ENCODE assay signal across 9 mouse cellular contexts in genomic region chr17:45566360-45567161, GRCm38 (mm10). TPM values are rescaled to one million over a fixed set of nuclear protein-coding genes. Genes with fewer than 3 reads are reported as not detected.
DNase-seq lines count a peak whose midpoint lies in the region; ATAC-seq lines count a peak whose summit lies in the region.
"Had no signal": no experiment of that assay in that cellular context is flagged by ENCODE, and none has a peak within 500 bp of the region (broad histone marks: within the 10 kb centered on the region; RNA-seq: fewer than 3 reads in every experiment).

No protein-coding gene starts in this region.

- no peak overlapping the region for H3K4me3 ChIP-seq in forebrain, embryonic 13.5 days
- no peak overlapping the region for H3K4me3 ChIP-seq in forebrain, embryonic 11.5 days (ENCODE audit: low read depth, low read length)
- no peak overlapping the region for H3K4me3 ChIP-seq in neural tube, embryonic 15.5 days (replicated peaks)
- H3K4me3 ChIP-seq in limb, embryonic 10.5 days: peak overlapping the region; percentile 18; the same call in 1 of the 2 replicates
- no peak overlapping the region for H3K4me3 ChIP-seq in stomach, embryonic 16.5 days (replicated peaks; ENCODE audit: low read length)

- no peaks in the 10 kb centered on the region for H3K27me3 ChIP-seq in forebrain, embryonic 13.5 days
- no peaks in the 10 kb centered on the region for H3K27me3 ChIP-seq in forebrain, embryonic 11.5 days (ENCODE audit: control insufficient read depth, insufficient read depth, low read length)
- H3K27me3 ChIP-seq in neural tube, embryonic 15.5 days (replicated peaks): no peaks in the 10 kb centered on the region
- no peaks in the 10 kb centered on the region for H3K27me3 ChIP-seq in limb, embryonic 10.5 days (ENCODE audit: low read depth, poor library complexity, severe bottlenecking)
- H3K27me3 ChIP-seq in stomach, embryonic 16.5 days (ENCODE audit: control insufficient read depth, insufficient read depth, low read length): no peaks in the 10 kb centered on the region

- H3K4me2 ChIP-seq in forebrain, embryonic 13.5 days: 0 out of 2 replicates have a peak overlapping the region, but pooled peaks have one; percentile 1
- H3K4me2 ChIP-seq in forebrain, embryonic 11.5 days (ENCODE audit: low read depth, low read length, severe bottlenecking): no peak overlapping the region
- no peak overlapping the region for H3K4me2 ChIP-seq in neural tube, embryonic 15.5 days
- no peak overlapping the region for H3K4me2 ChIP-seq in stomach, embryonic 16.5 days (ENCODE audit: low read depth, low read length)

- H3K27ac ChIP-seq in forebrain, embryonic 13.5 days: peak overlapping the region; percentile 61; the same call in 1 of the 2 replicates
- no peak overlapping the region for H3K27ac ChIP-seq in forebrain, embryonic 11.5 days (ENCODE audit: low read depth, low read length)
- no peak overlapping the region; the same call in 1 of the 2 replicates for H3K27ac ChIP-seq in neural tube, embryonic 15.5 days (replicated peaks)
- no peak overlapping the region for H3K27ac ChIP-seq in limb, embryonic 10.5 days
- H3K27ac ChIP-seq in stomach, embryonic 16.5 days (ENCODE audit: low read length): peak overlapping the region; percentile 4; the same call in 1 of the 2 replicates

- H3K9ac ChIP-seq in forebrain, embryonic 13.5 days: 0 out of 2 replicates have a peak overlapping the region, but pooled peaks have one; percentile 8
- no peak overlapping the region for H3K9ac ChIP-seq in forebrain, embryonic 11.5 days (ENCODE audit: low read length)
- H3K9ac ChIP-seq in neural tube, embryonic 15.5 days (replicated peaks): no peak overlapping the region
- H3K9ac ChIP-seq in stomach, embryonic 16.5 days (ENCODE audit: low read length): no peak overlapping the region

- DNase-seq in forebrain, embryonic 11.5 days (ENCODE audit: low spot score): no peak
- DNase-seq in neural tube, embryonic 10.5 days (ENCODE audit: extremely low spot score, low spot score): peak; percentile 49
- DNase-seq in limb, embryonic 10.5 days (ENCODE audit: low spot score): no peak
- no peak for DNase-seq in gastrocnemius, postnatal 25 days
- DNase-seq in left cerebral cortex, adult 8-10 months (ENCODE audit: low spot score in 2 of 2): no peak
- DNase-seq: layer of hippocampus, postnatal 36 days had no signal

- H3K36me3 ChIP-seq in forebrain, embryonic 13.5 days (ENCODE audit: poor library complexity, severe bottlenecking): peaks cover 61% of the 10 kb centered on the region
- H3K36me3 ChIP-seq in forebrain, embryonic 11.5 days (ENCODE audit: control insufficient read depth, insufficient read depth, low read length): peaks cover 44% of the 10 kb centered on the region
- H3K36me3 ChIP-seq in neural tube, embryonic 15.5 days: peaks cover 62% of the 10 kb centered on the region
- peaks cover 66% of the 10 kb centered on the region for H3K36me3 ChIP-seq in limb, embryonic 10.5 days
- H3K36me3 ChIP-seq in stomach, embryonic 16.5 days (ENCODE audit: control insufficient read depth, insufficient read depth, low read length): peaks cover 44% of the 10 kb centered on the region

- H3K4me1 ChIP-seq in forebrain, embryonic 13.5 days: peaks cover 63% of the 10 kb centered on the region
- H3K4me1 ChIP-seq in forebrain, embryonic 11.5 days (replicated peaks; ENCODE audit: control insufficient read depth, insufficient read depth, low read length): peaks cover 10% of the 10 kb centered on the region; the same call in 1 of the 2 replicates
- H3K4me1 ChIP-seq in neural tube, embryonic 15.5 days: peaks cover 68% of the 10 kb centered on the region
- peaks cover 33% of the 10 kb centered on the region for H3K4me1 ChIP-seq in limb, embryonic 10.5 days
- peaks cover 23% of the 10 kb centered on the region for H3K4me1 ChIP-seq in stomach, embryonic 16.5 days (ENCODE audit: control insufficient read depth, insufficient read depth, low read length)

- no peaks in the 10 kb centered on the region for H3K9me3 ChIP-seq in forebrain, embryonic 13.5 days (replicated peaks)
- no peaks in the 10 kb centered on the region for H3K9me3 ChIP-seq in forebrain, embryonic 11.5 days (ENCODE audit: control insufficient read depth, low read length)
- H3K9me3 ChIP-seq in neural tube, embryonic 15.5 days (replicated peaks): no peaks in the 10 kb centered on the region
- no peaks in the 10 kb centered on the region for H3K9me3 ChIP-seq in limb, embryonic 10.5 days (replicated peaks)
- H3K9me3 ChIP-seq in stomach, embryonic 16.5 days (replicated peaks; ENCODE audit: control insufficient read depth, low read length): no peaks in the 10 kb centered on the region

- 68% methylated on average over 18 of the region's 18 CpGs for WGBS in forebrain, embryonic 13.5 days
- WGBS in forebrain, embryonic 11.5 days: 74% methylated on average over 18 of the region's 18 CpGs
- 67% methylated on average over 18 of the region's 18 CpGs for WGBS in neural tube, embryonic 15.5 days
- 74% methylated on average over 18 of the region's 18 CpGs for WGBS in limb, embryonic 10.5 days
- 58% methylated on average over 18 of the region's 18 CpGs for WGBS in stomach, embryonic 16.5 days

- no peak for ATAC-seq in forebrain, embryonic 13.5 days
- no peak for ATAC-seq in forebrain, embryonic 11.5 days (replicated peaks; ENCODE audit: low FRiP score)
- ATAC-seq in neural tube, embryonic 15.5 days (ENCODE audit: low FRiP score): no peak
- no peak for ATAC-seq in stomach, embryonic 16.5 days (ENCODE audit: insufficient read depth, low FRiP score)

RNA-seq across cellular contexts. Expression of gene Slc35b2, which starts 2.9 kb away (rescaled TPM):
- polyA plus RNA-seq in forebrain, embryonic 13.5 days (2015; fragmentation: Nextera tagmentation; extraction: Ambion mirVana): 89.1 and 107 TPM in 2 replicates
- polyA plus RNA-seq in forebrain, embryonic 11.5 days (2014; fragmentation: Nextera tagmentation; extraction: Ambion mirVana): 103 and 105 TPM in 2 replicates
- polyA plus RNA-seq in neural tube, embryonic 15.5 days (2015; fragmentation: Nextera tagmentation; extraction: Ambion mirVana): 86.3 and 99.5 TPM in 2 replicates
- polyA plus RNA-seq in limb, embryonic 10.5 days (2016; fragmentation: Nextera tagmentation; extraction: Ambion mirVana): 102 and 105 TPM in 2 replicates
- 115 and 117 TPM in 2 replicates for polyA plus RNA-seq in stomach, embryonic 16.5 days (2015; fragmentation: Nextera tagmentation; extraction: Ambion mirVana)
- 10 to 100 TPM; 17.5 to 21.5 TPM for total RNA-seq in gastrocnemius, postnatal 25 days (2021)
- total RNA-seq in left cerebral cortex, adult 8-10 months (2022): 10 to 100 TPM; 26.8 to 33.4 (median 29.4) TPM

RNA-seq across cellular contexts. Expression of gene Hsp90ab1, which starts 6.5 kb away (rescaled TPM):
- polyA plus RNA-seq in forebrain, embryonic 13.5 days (2015; fragmentation: Nextera tagmentation; extraction: Ambion mirVana): 1,763 and 1,849 TPM in 2 replicates
- 1,787 and 1,872 TPM in 2 replicates for polyA plus RNA-seq in forebrain, embryonic 11.5 days (2014; fragmentation: Nextera tagmentation; extraction: Ambion mirVana)
- 1,466 and 1,575 TPM in 2 replicates for polyA plus RNA-seq in neural tube, embryonic 15.5 days (2015; fragmentation: Nextera tagmentation; extraction: Ambion mirVana)
- polyA plus RNA-seq in limb, embryonic 10.5 days (2016; fragmentation: Nextera tagmentation; extraction: Ambion mirVana): 2,007 and 2,405 TPM in 2 replicates
- polyA plus RNA-seq in stomach, embryonic 16.5 days (2015; fragmentation: Nextera tagmentation; extraction: Ambion mirVana): 1,400 and 1,468 TPM in 2 replicates
- 100 to 1,000 TPM; 839 to 859 TPM for total RNA-seq in gastrocnemius, postnatal 25 days (2021)
- 1,000 to 10,000 TPM; 1,476 to 1,616 (median 1,547) TPM for total RNA-seq in left cerebral cortex, adult 8-10 months (2022)

RNA-seq across cellular contexts. Expression of gene Nfkbie, which starts 11.1 kb away (rescaled TPM):
- polyA plus RNA-seq in forebrain, embryonic 13.5 days (2015; fragmentation: Nextera tagmentation; extraction: Ambion mirVana): 5.1 TPM in 2 replicates
- polyA plus RNA-seq in forebrain, embryonic 11.5 days (2014; fragmentation: Nextera tagmentation; extraction: Ambion mirVana): 5.9 and 6.0 TPM in 2 replicates
- 4.8 and 10.1 TPM in 2 replicates for polyA plus RNA-seq in neural tube, embryonic 15.5 days (2015; fragmentation: Nextera tagmentation; extraction: Ambion mirVana)
- 5.1 and 5.2 TPM in 2 replicates for polyA plus RNA-seq in limb, embryonic 10.5 days (2016; fragmentation: Nextera tagmentation; extraction: Ambion mirVana)
- polyA plus RNA-seq in stomach, embryonic 16.5 days (2015; fragmentation: Nextera tagmentation; extraction: Ambion mirVana): 4.2 and 4.4 TPM in 2 replicates
- under 1 TPM; 0.48 to 0.69 TPM for total RNA-seq in gastrocnemius, postnatal 25 days (2021)
- 1 to 10 TPM; 2.1 to 3.2 (median 2.5) TPM for total RNA-seq in left cerebral cortex, adult 8-10 months (2022)

RNA-seq across cellular contexts. Expression of gene Tmem151b, which starts 17.1 kb away (rescaled TPM):
- 23.1 and 26.2 TPM in 2 replicates for polyA plus RNA-seq in forebrain, embryonic 13.5 days (2015; fragmentation: Nextera tagmentation; extraction: Ambion mirVana)
- 8.2 and 9.1 TPM in 2 replicates for polyA plus RNA-seq in forebrain, embryonic 11.5 days (2014; fragmentation: Nextera tagmentation; extraction: Ambion mirVana)
- polyA plus RNA-seq in neural tube, embryonic 15.5 days (2015; fragmentation: Nextera tagmentation; extraction: Ambion mirVana): 21.2 and 25.6 TPM in 2 replicates
- 4.1 and 6.8 TPM in 2 replicates for polyA plus RNA-seq in limb, embryonic 10.5 days (2016; fragmentation: Nextera tagmentation; extraction: Ambion mirVana)
- 2.1 and 2.2 TPM in 2 replicates for polyA plus RNA-seq in stomach, embryonic 16.5 days (2015; fragmentation: Nextera tagmentation; extraction: Ambion mirVana)
- not detected for total RNA-seq in gastrocnemius, postnatal 25 days (2021)
- total RNA-seq in left cerebral cortex, adult 8-10 months (2022): 100 to 1,000 TPM in 3 of 4 experiments, 10 to 100 TPM in 1; 97.9 to 110 (median 100) TPM

RNA-seq across cellular contexts. Expression of gene Slc29a1, which starts 32.8 kb away (rescaled TPM):
- polyA plus RNA-seq in forebrain, embryonic 13.5 days (2015; fragmentation: Nextera tagmentation; extraction: Ambion mirVana): 47.2 and 51.9 TPM in 2 replicates
- polyA plus RNA-seq in forebrain, embryonic 11.5 days (2014; fragmentation: Nextera tagmentation; extraction: Ambion mirVana): 56.7 TPM in 2 replicates
- polyA plus RNA-seq in neural tube, embryonic 15.5 days (2015; fragmentation: Nextera tagmentation; extraction: Ambion mirVana): 42.8 and 77.5 TPM in 2 replicates
- 40.3 and 41.6 TPM in 2 replicates for polyA plus RNA-seq in limb, embryonic 10.5 days (2016; fragmentation: Nextera tagmentation; extraction: Ambion mirVana)
- 85.3 and 90.0 TPM in 2 replicates for polyA plus RNA-seq in stomach, embryonic 16.5 days (2015; fragmentation: Nextera tagmentation; extraction: Ambion mirVana)
- total RNA-seq in gastrocnemius, postnatal 25 days (2021): 10 to 100 TPM; 41.4 to 42.2 TPM
- 10 to 100 TPM; 27.4 to 32.1 (median 29.5) TPM for total RNA-seq in left cerebral cortex, adult 8-10 months (2022)

Comparison
In these comparisons a context has a peak if more than half of its experiments do, and no peak if none do; other contexts are left out.
1. H3K27ac ChIP-seq: peak in forebrain, embryonic 13.5 days (single experiment) and stomach, embryonic 16.5 days (single experiment); none in forebrain, embryonic 11.5 days (single experiment), neural tube, embryonic 15.5 days (single experiment) and limb, embryonic 10.5 days (single experiment).